Mouse (Mus musculus) hindlimb bud, embryonic 11.5 days (tissue): ENCODE results near the gene Ncoa5.

Source experiments
- DNase-seq: peaks from one replicate; pipeline ENCODE4 v3.0.0-alpha.2; 2012; ENCODE audit warnings: low read depth, low spot score; ENCODE audit errors: extremely low spot score

Ncoa5 gene

GRCm38 (mm10) chr2:164960716-164961441 lies 73.8 kb downstream of the Ncoa5 start, which contains the start of gene Slc12a5:
Gene Slc12a5, plus strand, starts transcription at chr2:164960802.
- DNase-seq: no peak

- no peak for DNase-seq
Observed at GRCm38 (mm10) chr2:164957548-164958315, 76.9 kb downstream of the Ncoa5 start.

DNA sequence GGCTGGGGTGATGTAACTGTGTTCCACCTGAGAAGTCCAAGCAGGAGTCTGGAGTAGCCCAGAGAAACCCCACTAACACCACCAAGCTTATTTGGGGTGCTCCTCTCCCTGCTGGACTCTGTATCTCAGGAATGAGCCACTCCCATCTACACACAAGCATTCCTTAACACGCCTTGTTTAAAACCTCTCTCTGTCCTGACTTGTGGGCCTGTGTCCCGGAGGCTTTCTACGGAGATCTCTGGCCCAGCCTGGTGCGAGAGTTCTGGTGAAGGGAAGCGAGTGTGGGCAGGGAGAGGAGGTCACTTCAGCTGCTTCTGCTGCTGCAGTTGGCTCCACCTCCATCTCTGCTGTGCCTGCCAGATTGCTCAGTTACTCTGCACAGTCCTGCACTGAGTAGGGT lies 78.5 kb downstream of the Ncoa5 start:
- no peak for DNase-seq

DNA sequence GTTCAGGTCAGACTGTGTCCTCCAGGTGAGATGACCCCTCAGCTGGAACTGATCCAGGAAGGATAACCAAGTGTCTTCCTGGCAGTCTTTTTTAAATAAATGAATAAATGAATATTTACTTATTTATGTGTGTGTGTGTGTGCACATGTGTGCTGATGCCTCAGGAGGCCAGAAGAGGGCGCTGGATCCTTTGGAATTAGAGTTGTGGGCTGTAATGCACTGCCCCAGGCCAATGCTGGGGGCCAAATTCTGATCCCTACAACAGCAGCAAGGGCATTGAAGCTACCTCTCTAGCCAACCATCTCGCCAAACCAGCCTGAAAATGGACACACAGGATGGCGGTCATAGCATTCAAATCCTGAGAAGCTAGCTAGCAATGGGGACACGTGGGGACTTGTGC lies 78.9 kb downstream of the Ncoa5 start:
- no peak for DNase-seq

GRCm38 (mm10) chr2:164953224-164953623 lies 81.4 kb downstream of the Ncoa5 start:
- DNase-seq: no peak

DNA sequence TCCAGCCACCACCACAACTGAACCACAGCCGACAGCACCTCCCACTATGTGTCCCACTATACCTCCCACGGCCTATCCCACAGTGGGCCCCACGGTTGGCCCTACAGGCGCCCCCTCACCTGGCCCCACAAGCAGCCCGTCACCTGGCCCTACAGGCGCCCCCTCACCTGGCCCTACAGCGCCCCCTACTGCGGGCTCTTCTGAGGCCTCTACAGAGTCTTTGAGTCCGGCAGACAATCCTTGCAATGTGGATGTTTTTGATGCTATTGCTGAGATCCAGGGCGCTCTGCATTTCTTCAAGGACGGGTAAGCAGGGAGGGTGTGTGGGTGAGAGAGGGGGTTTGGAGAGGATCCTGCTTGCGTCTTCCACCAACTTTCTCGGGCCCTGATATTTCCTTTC lies 82.2 kb downstream of the Ncoa5 start:
- no peak for DNase-seq

DNA sequence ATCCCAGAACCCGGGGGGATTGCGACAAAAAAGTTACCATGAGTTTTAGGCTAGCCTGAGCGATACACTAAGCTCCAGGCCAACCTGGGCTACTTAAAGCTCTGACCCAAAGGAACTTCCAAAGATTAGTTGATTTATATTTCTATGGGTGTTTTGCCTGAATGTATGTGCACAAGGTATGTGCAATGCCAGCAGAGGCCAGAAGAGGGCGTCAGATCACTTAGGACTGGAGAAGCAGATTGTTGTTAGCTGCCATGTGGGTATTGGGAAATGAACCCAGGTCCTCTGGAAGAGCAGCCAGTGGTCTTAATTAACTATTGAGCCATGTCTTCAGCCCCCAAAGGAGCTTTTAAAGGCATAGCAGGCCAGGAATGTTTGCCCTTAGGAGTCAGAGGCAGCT lies 82.9 kb downstream of the Ncoa5 start:
- DNase-seq: no peak

GRCm38 (mm10) chr2:164950501-164950900 lies 84.2 kb downstream of the Ncoa5 start:
- no peak for DNase-seq
